ENCODE assay signal across 10 mouse cellular contexts in the genomic region with DNA sequence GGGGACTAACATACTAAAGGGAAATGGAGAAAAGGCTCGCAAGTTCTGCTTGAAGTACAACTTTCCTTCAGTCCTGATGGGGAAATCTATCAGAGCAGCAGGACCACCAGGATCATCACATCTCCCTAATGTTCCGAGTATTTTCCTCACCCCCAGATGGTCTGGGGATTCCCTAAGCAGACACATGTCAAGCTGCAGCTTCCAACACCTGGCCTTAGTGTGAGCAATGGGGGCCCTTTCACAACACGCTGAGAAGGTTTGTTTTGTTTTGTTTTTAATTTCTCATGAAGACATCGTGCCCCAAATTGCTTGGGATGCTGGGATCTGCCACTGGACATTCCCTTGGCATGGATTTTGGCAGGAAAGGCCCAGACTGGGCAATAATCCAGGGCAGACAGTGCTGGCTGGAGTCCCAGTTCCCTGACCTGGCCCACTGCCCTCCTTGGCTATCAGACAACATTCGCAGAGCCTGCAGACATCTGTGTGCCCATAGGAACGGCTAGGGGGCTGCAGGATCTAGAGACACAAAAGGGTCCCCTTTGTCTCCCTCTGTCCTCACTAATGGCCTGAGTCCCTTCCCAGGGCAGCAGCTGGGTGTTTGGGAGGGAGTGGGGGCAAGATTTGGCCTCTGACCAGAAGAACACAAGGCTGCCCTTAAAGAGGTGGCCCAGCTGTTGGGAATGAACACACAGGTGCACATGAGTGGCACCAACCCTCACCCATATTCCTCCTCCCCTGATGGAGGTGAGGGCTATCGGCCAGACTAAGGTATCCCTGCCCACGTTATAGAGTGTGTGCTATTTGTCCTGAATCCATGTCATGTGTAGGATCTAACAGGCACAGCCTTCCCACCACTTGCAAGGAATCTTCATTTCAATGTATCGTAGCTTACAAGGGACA.
DNase-seq lines count a peak whose midpoint lies in the region; ATAC-seq lines count a peak whose summit lies in the region.
"Had no signal": no experiment of that assay in that cellular context is flagged by ENCODE, and none has a peak within 500 bp of the region (broad histone marks: within the 10 kb centered on the region; RNA-seq: fewer than 3 reads in every experiment).

No protein-coding gene starts in this region.

- H3K4me2 ChIP-seq in heart, embryonic 11.5 days, result no peak overlapping the region
- no peak overlapping the region for H3K4me2 ChIP-seq in midbrain, embryonic 16.5 days (ENCODE audit: low read length)
- H3K4me2 ChIP-seq: neural tube, embryonic 12.5 days had no signal

- H3K9me3 ChIP-seq in heart, embryonic 11.5 days (replicated peaks; ENCODE audit: control insufficient read depth, low read length), result no peaks in the 10 kb centered on the region
- H3K9me3 ChIP-seq in midbrain, embryonic 16.5 days (replicated peaks; ENCODE audit: control insufficient read depth, low read length, poor library complexity, severe bottlenecking), result no peaks in the 10 kb centered on the region
- H3K9me3 ChIP-seq: neural tube, embryonic 12.5 days had no signal

- no peaks in the 10 kb centered on the region for H3K36me3 ChIP-seq in heart, embryonic 11.5 days (ENCODE audit: control insufficient read depth, insufficient read depth, low read length)
- no peaks in the 10 kb centered on the region for H3K36me3 ChIP-seq in midbrain, embryonic 16.5 days (ENCODE audit: control insufficient read depth, insufficient read depth, low read length)
- H3K36me3 ChIP-seq: neural tube, embryonic 12.5 days had no signal

- no peak overlapping the region for H3K9ac ChIP-seq in heart, embryonic 11.5 days (ENCODE audit: low read depth, low read length)
- H3K9ac ChIP-seq in midbrain, embryonic 16.5 days (ENCODE audit: low read depth, low read length), result no peak overlapping the region
- H3K9ac ChIP-seq: neural tube, embryonic 12.5 days had no signal

- no peaks in the 10 kb centered on the region for H3K27me3 ChIP-seq in heart, embryonic 11.5 days (ENCODE audit: control insufficient read depth, insufficient read depth, low read length)
- H3K27me3 ChIP-seq in midbrain, embryonic 16.5 days (ENCODE audit: control insufficient read depth, insufficient read depth, low read depth, low read length), result no peaks in the 10 kb centered on the region
- H3K27me3 ChIP-seq: neural tube, embryonic 12.5 days had no signal

- H3K27ac ChIP-seq in heart, embryonic 11.5 days (ENCODE audit: low read depth, low read length), result no peak overlapping the region
- no peak overlapping the region for H3K27ac ChIP-seq in midbrain, embryonic 16.5 days (ENCODE audit: low read length)
- H3K27ac ChIP-seq: left cerebral cortex, adult 2 months; neural tube, embryonic 12.5 days had no signal

- no peak overlapping the region for H3K4me3 ChIP-seq in heart, embryonic 11.5 days (ENCODE audit: low read depth, low read length)
- no peak overlapping the region for H3K4me3 ChIP-seq in midbrain, embryonic 16.5 days (ENCODE audit: low read depth, low read length)
- H3K4me3 ChIP-seq: left cerebral cortex, adult 2 months; neural tube, embryonic 12.5 days had no signal

- peak; percentile 23 to 53 for DNase-seq in heart, adult 18-20 months
- peak; percentile 86 for DNase-seq in Muller cell, postnatal 12 days (ENCODE audit: inconsistent ontology term)
- peak; percentile 2 for DNase-seq in cerebellum, adult 11-12 months
- DNase-seq in heart, postnatal 10 days, result peak; percentile 73 to 78
- no peak for DNase-seq in spleen, postnatal 36 days (ENCODE audit: low spot score in 2 of 2)
- no peak for DNase-seq in embryo, embryonic 10.5 days (ENCODE audit: low spot score)

- intact Hi-C loops in heart, postnatal 10 days (cut with DNase I), result no loop called here

- ATAC-seq in heart, embryonic 11.5 days (replicated peaks; ENCODE audit: insufficient number of reproducible peaks, low FRiP score, low TSS enrichment), result no peak
- ATAC-seq in midbrain, embryonic 16.5 days, result peak; percentile 67

- no peaks in the 10 kb centered on the region for H3K4me1 ChIP-seq in heart, embryonic 11.5 days (ENCODE audit: control insufficient read depth, insufficient read depth, low read length)
- no peaks in the 10 kb centered on the region for H3K4me1 ChIP-seq in midbrain, embryonic 16.5 days (ENCODE audit: control insufficient read depth, insufficient read depth, low read length)
- H3K4me1 ChIP-seq: neural tube, embryonic 12.5 days had no signal

- WGBS in heart, embryonic 11.5 days (ENCODE audit: insufficient replicate concordance), result 61% methylated on average over 9 of the region's 9 CpGs
- 63% methylated on average over 9 of the region's 9 CpGs for WGBS in midbrain, embryonic 16.5 days

Comparison
In these comparisons a context has a peak if more than half of its experiments do, and no peak if none do; other contexts are left out.
1. DNase-seq: peak in heart, adult 18-20 months (2 of 2), Muller cell, postnatal 12 days (single experiment), cerebellum, adult 11-12 months (single experiment) and heart, postnatal 10 days (2 of 2); none in spleen, postnatal 36 days (0 of 2) and embryo, embryonic 10.5 days (single experiment).